Mouse (Mus musculus) forebrain, embryonic 10.5 days (tissue): Measurements from ENCODE around the gene Ghrhr. TPM values are rescaled to one million over a fixed set of nuclear protein-coding genes. Genes with fewer than 3 reads are reported as not detected.

Experiments
- DNase-seq: peaks from one replicate; pipeline ENCODE4 v3.0.0-alpha.2; 2017; ENCODE audit warnings: low spot score; ENCODE audit errors: extremely low spot score
- H3K27ac ChIP-seq: fragments of 300-500 bp; sonication (generic); 2 replicates; pipeline ENCODE4 v1.5.1; 2016; ENCODE audit warnings: mild to moderate bottlenecking
- H3K27me3 ChIP-seq: fragments of 300-500 bp; sonication (generic); 2 replicates; pipeline ENCODE4 v1.6.1; 2016; ENCODE audit warnings: mild to moderate bottlenecking; ENCODE audit not compliant: poor library complexity, severe bottlenecking
- H3K36me3 ChIP-seq: fragments of 300-500 bp; sonication (generic); replicated peaks from 2 replicates; pipeline ENCODE4 v1.6.1; 2016; ENCODE audit warnings: mild to moderate bottlenecking, moderate library complexity
- H3K4me1 ChIP-seq: fragments of 300-500 bp; sonication (generic); 2 replicates; pipeline ENCODE4 v1.6.1; 2016
- H3K4me3 ChIP-seq: fragments of 300-500 bp; sonication (generic); 2 replicates; pipeline ENCODE4 v1.5.1; 2016; ENCODE audit warnings: mild to moderate bottlenecking, moderate library complexity
- H3K9me3 ChIP-seq: fragments of 300-500 bp; sonication (generic); 2 replicates; pipeline ENCODE4 v1.6.1; 2016; ENCODE audit warnings: mild to moderate bottlenecking, moderate library complexity
- WGBS: fragments of 180-500 bp; shearing (Covaris S2); methylation state at CpG from one replicate; pipeline ENCODE4 v1.1.7; 2016; 5-methylcytosine and 5-hydroxymethylcytosine counted together
- polyA plus RNA-seq: library from polyadenylated mRNA; unstranded; fragments of >200 nt; fragmentation: Nextera tagmentation; extraction: Ambion mirVana; gene quantifications from 2 replicates; pipeline ENCODE4 v1.2.1, GENCODE M21; 2016

Ghrhr gene
- polyA plus RNA-seq, 1 experiment from 2014 or later = not detected

DNA sequence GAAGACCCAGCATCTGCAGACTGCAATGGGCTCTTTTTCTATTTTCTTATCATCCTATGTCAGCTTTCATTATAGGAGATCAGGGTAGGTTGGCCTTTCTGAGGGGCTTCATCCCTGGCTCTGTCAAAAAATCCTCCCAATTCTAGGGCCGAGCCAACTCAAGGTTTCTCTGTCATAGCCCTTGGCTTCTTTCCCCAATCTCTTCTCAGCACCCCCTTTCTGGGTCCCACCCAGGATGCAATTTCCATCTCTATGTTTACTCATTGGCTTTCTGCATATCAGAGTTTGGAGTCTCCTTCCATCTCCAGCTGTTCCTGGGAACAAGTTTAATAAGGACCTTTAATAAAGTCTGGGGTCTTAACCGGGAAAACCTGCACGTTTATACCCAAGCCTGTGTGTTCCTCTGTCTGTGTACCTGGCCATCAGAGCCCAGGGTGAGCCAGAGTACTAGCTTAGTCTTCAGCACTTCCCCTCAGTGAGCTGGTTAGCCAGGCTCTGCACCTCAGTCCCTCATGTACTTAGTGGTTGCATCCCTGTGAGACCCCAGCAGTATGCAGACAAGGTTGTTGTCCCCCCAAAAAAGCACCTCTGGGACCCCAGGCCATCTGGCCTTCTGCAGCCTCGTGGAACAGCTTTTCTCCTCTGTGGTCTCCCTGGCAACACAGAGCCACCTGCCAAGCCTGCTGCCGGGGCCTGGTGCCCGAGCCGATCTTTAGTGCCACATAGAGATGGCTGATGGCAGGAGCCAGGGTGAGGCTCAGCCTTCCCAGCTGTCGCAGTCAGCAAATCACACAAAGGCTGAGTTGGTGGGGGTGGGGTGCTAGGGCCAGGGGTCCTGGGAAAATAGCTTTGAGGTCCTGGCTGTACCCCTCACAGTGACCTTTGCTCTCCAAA, 59.4 kb downstream of the Ghrhr start:
- Histone ChIP-seq H3K27ac (peak overlapping the region; percentile 51; the same call in 1 of the 2 replicates), H3K27me3 (peaks cover 15% of the 10 kb centered on the region; the same call in 1 of the 2 replicates), H3K9me3 (no peaks in the 10 kb centered on the region), H3K4me1 (peaks cover 33% of the 10 kb centered on the region), H3K36me3 (no peaks in the 10 kb centered on the region), H3K4me3 (no peak overlapping the region)
- DNase-seq = no peak
- WGBS = 71% methylated on average over 8 of the region's 8 CpGs

GRCm38 (mm10) chr6:55437919-55438318, 61.8 kb downstream of the Ghrhr start:
- peaks cover 39% of the 10 kb centered on the region for H3K27me3 ChIP-seq
- 69% methylated on average over 3 of the region's 3 CpGs for WGBS
- no peaks in the 10 kb centered on the region for H3K9me3 ChIP-seq
- H3K27ac ChIP-seq = no peak overlapping the region
- peaks cover 33% of the 10 kb centered on the region for H3K4me1 ChIP-seq
- no peaks in the 10 kb centered on the region for H3K36me3 ChIP-seq
- no peak overlapping the region for H3K4me3 ChIP-seq
- no peak for DNase-seq

Other genes with a start within 250 kb of the Ghrhr start
- 0.31 and 0.38 TPM in 2 replicates for gene Crhr2, start 243.3 kb upstream of the Ghrhr start, polyA plus RNA-seq
- 8.3 and 11.8 TPM in 2 replicates for gene Inmt, start 201.3 kb upstream of the Ghrhr start, polyA plus RNA-seq
- 24.8 and 27.4 TPM in 2 replicates for gene Mindy4, start 172.9 kb upstream of the Ghrhr start, polyA plus RNA-seq
- 0.65 and 0.93 TPM in 2 replicates for gene Aqp1, start 39.9 kb upstream of the Ghrhr start, polyA plus RNA-seq
- 3.4 and 3.9 TPM in 2 replicates for gene Adcyap1r1, start 75.7 kb downstream of the Ghrhr start, polyA plus RNA-seq